Mouse (Mus musculus) small intestine, adult 2 months (tissue): ENCODE results near the gene Csnk2a2. TPM values are rescaled to one million over a fixed set of nuclear protein-coding genes. Genes with fewer than 3 reads are reported as not detected.

Experiments used
- H3K27ac ChIP-seq: fragments of 200-500 bp; 2 replicates; pipeline ENCODE4 v1.5.1; 2012; ENCODE audit warnings: low read depth, low read length, control low read depth, inconsistent platforms; ENCODE audit not compliant: insufficient read depth
- H3K27me3 ChIP-seq: fragments of 200-500 bp; 2 replicates; pipeline ENCODE4 v1.6.1; 2012; ENCODE audit warnings: mild to moderate bottlenecking, moderate library complexity, low read length, inconsistent platforms; ENCODE audit not compliant: control insufficient read depth, insufficient read depth
- H3K36me3 ChIP-seq: fragments of 200-500 bp; 2 replicates; pipeline ENCODE4 v1.6.1; 2012; ENCODE audit warnings: mild to moderate bottlenecking, low read length, control low read depth, inconsistent platforms; ENCODE audit not compliant: control insufficient read depth, insufficient read depth
- H3K4me1 ChIP-seq: fragments of 200-500 bp; 2 replicates; pipeline ENCODE4 v1.6.1; 2012; ENCODE audit warnings: low read length, inconsistent platforms, mixed read lengths; ENCODE audit not compliant: control insufficient read depth, insufficient read depth, insufficient read length
- H3K4me3 ChIP-seq: fragments of 200-500 bp; 2 replicates; pipeline ENCODE4 v1.5.1; 2012; ENCODE audit warnings: low read depth, mild to moderate bottlenecking, control low read depth, inconsistent platforms, low read length, moderate library complexity
- CTCF ChIP-seq: fragments of 200-500 bp; IDR thresholded peaks from 2 replicates; pipeline ENCODE4 v1.5.1; 2012; ENCODE audit warnings: low read depth, mild to moderate bottlenecking, control low read depth, inconsistent platforms, low read length, moderate library complexity, mixed read lengths; ENCODE audit not compliant: insufficient replicate concordance, insufficient read length; ENCODE audit errors: extremely low read depth
- POLR2A ChIP-seq: fragments of 200-500 bp; IDR thresholded peaks from 2 replicates; pipeline ENCODE4 v1.6.1; 2012; ENCODE audit warnings: low read depth, mild to moderate bottlenecking, control low read depth, inconsistent platforms, low read length, moderate library complexity
- WGBS: fragments of 180-500 bp; shearing (Covaris S2); methylation state at CpG from one replicate; pipeline ENCODE4 v1.1.7; 2018; 5-methylcytosine and 5-hydroxymethylcytosine counted together
- polyA plus RNA-seq: library from polyadenylated mRNA; depleted of rRNA; stranded (reverse); fragments of >200 nt; gene quantifications from 2 replicates; pipeline ENCODE4 v1.2.3, GENCODE M21; 2012

Gene Csnk2a2
- polyA plus RNA-seq, 1 experiment = 8.2 TPM

GRCm38 (mm10) chr8:95433124-95433523, 56.7 kb downstream of the Csnk2a2 start:
- no peaks in the 10 kb centered on the region for H3K36me3 ChIP-seq
- peaks cover 29% of the 10 kb centered on the region for H3K4me1 ChIP-seq
- H3K27ac ChIP-seq = no peak overlapping the region
- WGBS = 43% methylated on average over 4 of the region's 4 CpGs
- no peaks in the 10 kb centered on the region for H3K27me3 ChIP-seq
- TF ChIP-seq CTCF = no peak
- peak overlapping the region; percentile 6; the same call in 1 of the 2 replicates for H3K4me3 ChIP-seq

- Histone ChIP-seq H3K27ac (no peak overlapping the region), H3K4me3 (no peak overlapping the region), H3K27me3 (no peaks in the 10 kb centered on the region), H3K36me3 (no peaks in the 10 kb centered on the region), H3K4me1 (peaks cover 34% of the 10 kb centered on the region)
- TF ChIP-seq POLR2A (no peak), CTCF (no peak)
- WGBS = 22% methylated on average over 3 of the region's 3 CpGs
Observed at GRCm38 (mm10) chr8:95432471-95432870, 57.4 kb downstream of the Csnk2a2 start.

GRCm38 (mm10) chr8:95429945-95430344, 59.9 kb downstream of the Csnk2a2 start:
- Histone ChIP-seq H3K4me1 (peaks cover 42% of the 10 kb centered on the region), H3K27ac (no peak overlapping the region), H3K4me3 (no peak overlapping the region), H3K36me3 (no peaks in the 10 kb centered on the region), H3K27me3 (no peaks in the 10 kb centered on the region)
- 31% methylated on average over 3 of the region's 3 CpGs for WGBS
- no peak for TF ChIP-seq POLR2A
- peak; percentile 48; the same call in 1 of the 2 replicates for TF ChIP-seq CTCF

GRCm38 (mm10) chr8:95427594-95428535, 62.0 kb downstream of the Csnk2a2 start:
- Histone ChIP-seq H3K4me1 (peaks cover 35% of the 10 kb centered on the region), H3K27ac (peak overlapping the region; percentile 78), H3K36me3 (peaks cover 2% of the 10 kb centered on the region), H3K4me3 (peak overlapping the region; percentile 30; the same call in 1 of the 2 replicates), H3K27me3 (no peaks in the 10 kb centered on the region)
- TF ChIP-seq POLR2A = no peak
- peak; percentile 77; the same call in 1 of the 2 replicates for TF ChIP-seq CTCF
- 9% methylated on average over 12 of the region's 12 CpGs for WGBS

GRCm38 (mm10) chr8:95426781-95427281, 63.0 kb downstream of the Csnk2a2 start:
- TF ChIP-seq CTCF (no peak), POLR2A (no peak)
- no peak overlapping the region for H3K4me3 ChIP-seq
- peaks cover 32% of the 10 kb centered on the region for H3K4me1 ChIP-seq
- 17% methylated on average over 2 of the region's 2 CpGs for WGBS
- H3K27ac ChIP-seq = peak overlapping the region; percentile 9; the same call in 1 of the 2 replicates
- H3K27me3 ChIP-seq = no peaks in the 10 kb centered on the region
- peaks cover 9% of the 10 kb centered on the region for H3K36me3 ChIP-seq

GRCm38 (mm10) chr8:95424682-95425081, 65.2 kb downstream of the Csnk2a2 start:
- H3K4me1 ChIP-seq = peaks cover 23% of the 10 kb centered on the region
- H3K36me3 ChIP-seq = peaks cover 23% of the 10 kb centered on the region
- no peak overlapping the region for H3K4me3 ChIP-seq
- H3K27ac ChIP-seq = peak overlapping the region; percentile 10; the same call in 1 of the 2 replicates
- H3K27me3 ChIP-seq = no peaks in the 10 kb centered on the region
- 23% methylated on average over 7 of the region's 7 CpGs for WGBS
- TF ChIP-seq POLR2A = no peak

GRCm38 (mm10) chr8:95422193-95422810, 67.5 kb downstream of the Csnk2a2 start:
- no peak overlapping the region for H3K4me3 ChIP-seq
- no peaks in the 10 kb centered on the region for H3K27me3 ChIP-seq
- no peak for TF ChIP-seq POLR2A
- WGBS = 83% methylated on average over 14 of the region's 14 CpGs
- peaks cover 8% of the 10 kb centered on the region; the same call in 1 of the 2 replicates for H3K4me1 ChIP-seq
- H3K27ac ChIP-seq = no peak overlapping the region
- H3K36me3 ChIP-seq = peaks cover 33% of the 10 kb centered on the region
